Mouse (Mus musculus) midbrain, embryonic 15.5 days (tissue): ENCODE measurements at regions not wholly inside any gene's neighbourhood (a gene's known extent, or its start where the extent isn't known, plus 50 kb on each side); places are given as distances from the start of the nearest gene placed in this dataset.

Experiments
- ATAC-seq: fragments of 200-750 bp; cut with Nextera tagmentation; replicated peaks from 2 replicates; pipeline ENCODE4 v1.8.0; 2017; ENCODE audit warnings: moderate TSS enrichment
- H3K27ac ChIP-seq: fragments of 300-500 bp; sonication (generic); 2 replicates; pipeline ENCODE4 v1.5.1; 2015; ENCODE audit warnings: mild to moderate bottlenecking, inconsistent platforms
- H3K27me3 ChIP-seq: fragments of 300-500 bp; sonication (generic); replicated peaks from 2 replicates; pipeline ENCODE4 v1.6.1; 2015; ENCODE audit warnings: inconsistent platforms
- H3K36me3 ChIP-seq: fragments of 300-500 bp; sonication (generic); replicated peaks from 2 replicates; pipeline ENCODE4 v1.6.1; 2015; ENCODE audit warnings: inconsistent platforms
- H3K4me1 ChIP-seq: fragments of 300-500 bp; sonication (generic); 2 replicates; pipeline ENCODE4 v1.6.1; 2015; ENCODE audit warnings: inconsistent platforms
- H3K4me2 ChIP-seq: fragments of 300-500 bp; sonication (generic); 2 replicates; pipeline ENCODE4 v1.6.1; 2015; ENCODE audit warnings: inconsistent platforms, mild to moderate bottlenecking, moderate library complexity
- H3K4me3 ChIP-seq: fragments of 300-500 bp; sonication (generic); 2 replicates; pipeline ENCODE4 v1.5.1; 2015; ENCODE audit warnings: mild to moderate bottlenecking, inconsistent platforms
- H3K9ac ChIP-seq: fragments of 300-500 bp; sonication (generic); 2 replicates; pipeline ENCODE4 v1.6.1; 2015; ENCODE audit warnings: mild to moderate bottlenecking, inconsistent platforms
- H3K9me3 ChIP-seq: fragments of 300-500 bp; sonication (generic); 2 replicates; pipeline ENCODE4 v1.6.1; 2016; ENCODE audit warnings: inconsistent platforms
- WGBS: fragments of 180-500 bp; shearing (Covaris S2); methylation state at CpG from one replicate; pipeline ENCODE4 v1.1.7; 2015; ENCODE audit warnings: mixed read lengths; 5-methylcytosine and 5-hydroxymethylcytosine counted together

GRCm38 (mm10) chr1:34642304-34642893, 62.9 kb downstream of the Amer3 start:
- no peaks in the 10 kb centered on the region for H3K9me3 ChIP-seq
- H3K4me3 ChIP-seq, result no peak overlapping the region
- 37% methylated on average over 13 of the region's 13 CpGs for WGBS
- no peaks in the 10 kb centered on the region for H3K27me3 ChIP-seq
- H3K4me1 ChIP-seq, result no peaks in the 10 kb centered on the region
- no peaks in the 10 kb centered on the region for H3K36me3 ChIP-seq
- 0 out of 2 replicates have a peak, but pooled peaks have one; percentile 30 for ATAC-seq
- H3K27ac ChIP-seq, result no peak overlapping the region
- H3K4me2 ChIP-seq, result no peak overlapping the region
- H3K9ac ChIP-seq, result no peak overlapping the region

GRCm38 (mm10) chr1:34653963-34654644, 74.6 kb downstream of the Amer3 start:
- no peak overlapping the region for H3K4me3 ChIP-seq
- H3K4me2 ChIP-seq, result no peak overlapping the region
- no peak for ATAC-seq
- WGBS, result 92% methylated on average over 10 of the region's 10 CpGs
- no peaks in the 10 kb centered on the region for H3K27me3 ChIP-seq
- H3K9ac ChIP-seq, result no peak overlapping the region
- no peaks in the 10 kb centered on the region for H3K36me3 ChIP-seq
- no peak overlapping the region for H3K27ac ChIP-seq
- H3K9me3 ChIP-seq, result no peaks in the 10 kb centered on the region
- H3K4me1 ChIP-seq, result no peaks in the 10 kb centered on the region

- H3K9ac ChIP-seq, result no peak overlapping the region
- H3K4me3 ChIP-seq, result no peak overlapping the region
- no peaks in the 10 kb centered on the region for H3K27me3 ChIP-seq
- H3K27ac ChIP-seq, result no peak overlapping the region
- no peaks in the 10 kb centered on the region for H3K9me3 ChIP-seq
- H3K4me1 ChIP-seq, result no peaks in the 10 kb centered on the region
- H3K36me3 ChIP-seq, result no peaks in the 10 kb centered on the region
- H3K4me2 ChIP-seq, result no peak overlapping the region
- no peak for ATAC-seq
These were observed 78.0 kb downstream of the Amer3 start for GRCm38 (mm10) chr1:34657481-34657880.

GRCm38 (mm10) chr1:34663875-34664547, 84.6 kb downstream of the Amer3 start:
- H3K9ac ChIP-seq, result no peak overlapping the region
- peak overlapping the region; percentile 80 for H3K27ac ChIP-seq
- no peak overlapping the region for H3K4me3 ChIP-seq
- H3K36me3 ChIP-seq, result no peaks in the 10 kb centered on the region
- ATAC-seq, result no peak
- peaks cover 10% of the 10 kb centered on the region for H3K4me1 ChIP-seq
- H3K4me2 ChIP-seq, result no peak overlapping the region
- WGBS, result 67% methylated on average over 4 of the region's 4 CpGs
- no peaks in the 10 kb centered on the region for H3K9me3 ChIP-seq
- no peaks in the 10 kb centered on the region for H3K27me3 ChIP-seq

GRCm38 (mm10) chr1:34664816-34665511, 85.5 kb downstream of the Amer3 start:
- Histone ChIP-seq H3K36me3 (no peaks in the 10 kb centered on the region), H3K9ac (no peak overlapping the region), H3K27me3 (no peaks in the 10 kb centered on the region), H3K4me1 (peaks cover 10% of the 10 kb centered on the region), H3K27ac (peak overlapping the region; percentile 80), H3K9me3 (no peaks in the 10 kb centered on the region), H3K4me2 (no peak overlapping the region), H3K4me3 (no peak overlapping the region)
- ATAC-seq, result peak; percentile 85
- WGBS, result 49% methylated on average over 11 of the region's 11 CpGs

GRCm38 (mm10) chr1:34665512-34665854, 86.0 kb downstream of the Amer3 start:
- peak overlapping the region; percentile 80 for H3K27ac ChIP-seq
- no peaks in the 10 kb centered on the region for H3K9me3 ChIP-seq
- H3K4me3 ChIP-seq, result no peak overlapping the region
- H3K27me3 ChIP-seq, result no peaks in the 10 kb centered on the region
- H3K4me1 ChIP-seq, result peaks cover 10% of the 10 kb centered on the region
- ATAC-seq, result peak; percentile 35; the same call in 1 of the 2 replicates
- H3K36me3 ChIP-seq, result no peaks in the 10 kb centered on the region
- H3K9ac ChIP-seq, result no peak overlapping the region
- WGBS, result 38% methylated on average over 5 of the region's 5 CpGs
- H3K4me2 ChIP-seq, result no peak overlapping the region

GRCm38 (mm10) chr1:34666226-34666662, 86.8 kb downstream of the Amer3 start:
- Histone ChIP-seq H3K4me3 (no peak overlapping the region), H3K4me2 (no peak overlapping the region), H3K4me1 (peaks cover 10% of the 10 kb centered on the region), H3K9ac (no peak overlapping the region), H3K27ac (peak overlapping the region; percentile 80), H3K36me3 (no peaks in the 10 kb centered on the region), H3K9me3 (no peaks in the 10 kb centered on the region), H3K27me3 (no peaks in the 10 kb centered on the region)
- ATAC-seq, result peak; percentile 84
- 25% methylated on average over 13 of the region's 13 CpGs for WGBS

- H3K27ac ChIP-seq, result no peak overlapping the region
- no peaks in the 10 kb centered on the region for H3K9me3 ChIP-seq
- H3K36me3 ChIP-seq, result no peaks in the 10 kb centered on the region
- WGBS, result 53% methylated on average over 12 of the region's 12 CpGs
- no peak overlapping the region for H3K4me3 ChIP-seq
- no peak overlapping the region for H3K9ac ChIP-seq
- peak overlapping the region; percentile 96 for H3K4me2 ChIP-seq
- peaks cover 27% of the 10 kb centered on the region for H3K27me3 ChIP-seq
- H3K4me1 ChIP-seq, result peaks cover 15% of the 10 kb centered on the region
- no peak for ATAC-seq
These were observed 97.8 kb downstream of the Amer3 start for GRCm38 (mm10) chr1:34677105-34677741.

- Histone ChIP-seq H3K27me3 (peaks cover 27% of the 10 kb centered on the region), H3K4me2 (peak overlapping the region; percentile 96), H3K36me3 (no peaks in the 10 kb centered on the region), H3K4me3 (peak overlapping the region; percentile 49), H3K9me3 (no peaks in the 10 kb centered on the region), H3K9ac (peak overlapping the region; percentile 40), H3K27ac (no peak overlapping the region), H3K4me1 (peaks cover 15% of the 10 kb centered on the region)
- peak; percentile 78 for ATAC-seq
- 2% methylated on average over 56 of the region's 56 CpGs for WGBS
These were observed 98.6 kb downstream of the Amer3 start for GRCm38 (mm10) chr1:34677832-34678733.

- 2% methylated on average over 9 of the region's 9 CpGs for WGBS
- peak overlapping the region; percentile 40; the same call in 1 of the 2 replicates for H3K9ac ChIP-seq
- peaks cover 27% of the 10 kb centered on the region for H3K27me3 ChIP-seq
- H3K36me3 ChIP-seq, result no peaks in the 10 kb centered on the region
- H3K4me2 ChIP-seq, result peak overlapping the region; percentile 96
- peaks cover 15% of the 10 kb centered on the region for H3K4me1 ChIP-seq
- H3K9me3 ChIP-seq, result no peaks in the 10 kb centered on the region
- ATAC-seq, result peak; percentile 19; the same call in 1 of the 2 replicates
- no peak overlapping the region for H3K27ac ChIP-seq
- peak overlapping the region; percentile 49 for H3K4me3 ChIP-seq
These were observed 99.2 kb downstream of the Amer3 start for GRCm38 (mm10) chr1:34678734-34679068.

- no peaks in the 10 kb centered on the region for H3K9me3 ChIP-seq
- no peaks in the 10 kb centered on the region for H3K4me1 ChIP-seq
- no peak overlapping the region for H3K27ac ChIP-seq
- no peak overlapping the region for H3K9ac ChIP-seq
- no peak overlapping the region for H3K4me3 ChIP-seq
- H3K4me2 ChIP-seq, result no peak overlapping the region
- no peaks in the 10 kb centered on the region for H3K27me3 ChIP-seq
- 64% methylated on average over 2 of the region's 2 CpGs for WGBS
- no peaks in the 10 kb centered on the region for H3K36me3 ChIP-seq
- ATAC-seq, result no peak
These were observed 107.1 kb downstream of the Amer3 start for GRCm38 (mm10) chr1:34686539-34686938.
